Mouse (Mus musculus): Measurements from ENCODE around the gene Hip1r.
A peak's percentile ranks its signal among the peaks of the same experiment; 100 is the strongest.

The Hip1r gene

GRCm38 (mm10) chr5:123995388-123995787 lies 22.0 kb downstream of the Hip1r start:
- no peak for DNase-seq (ENCODE audit: extremely low read depth, insufficient read length, low spot score)

- DNase-seq (ENCODE audit: extremely low read depth, insufficient read length, low spot score), result no peak
Observed at GRCm38 (mm10) chr5:123996194-123996593, 22.8 kb downstream of the Hip1r start.

- DNase-seq (ENCODE audit: extremely low read depth, insufficient read length, low spot score), result no peak
Observed at GRCm38 (mm10) chr5:123996695-123997094, 23.3 kb downstream of the Hip1r start.

- DNase-seq (ENCODE audit: extremely low read depth, insufficient read length, low spot score), result no peak
Observed at GRCm38 (mm10) chr5:123997211-123997751, 23.9 kb downstream of the Hip1r start.

GRCm38 (mm10) chr5:123997811-123998210 lies 24.4 kb downstream of the Hip1r start:
- no peak for DNase-seq (ENCODE audit: extremely low read depth, insufficient read length, low spot score)

GRCm38 (mm10) chr5:123998370-123998769 lies 24.9 kb downstream of the Hip1r start:
- no peak for DNase-seq (ENCODE audit: extremely low read depth, insufficient read length, low spot score)

- peak; percentile 72 for DNase-seq (ENCODE audit: extremely low read depth, insufficient read length, low spot score)
Observed at GRCm38 (mm10) chr5:124000824-124001223, 27.4 kb downstream of the Hip1r start.

- no peak for DNase-seq (ENCODE audit: extremely low read depth, insufficient read length, low spot score)
Observed at GRCm38 (mm10) chr5:124001274-124001673, 27.8 kb downstream of the Hip1r start.

GRCm38 (mm10) chr5:124002876-124003275 lies 29.4 kb downstream of the Hip1r start:
- no peak for DNase-seq (ENCODE audit: extremely low read depth, insufficient read length, low spot score)

- DNase-seq (ENCODE audit: extremely low read depth, insufficient read length, low spot score), result no peak
Observed at GRCm38 (mm10) chr5:124003375-124003774, 29.9 kb downstream of the Hip1r start.

GRCm38 (mm10) chr5:124004356-124005150 lies 31.1 kb downstream of the Hip1r start:
- DNase-seq (ENCODE audit: extremely low read depth, insufficient read length, low spot score), result no peak

GRCm38 (mm10) chr5:124005151-124005500 lies 31.7 kb downstream of the Hip1r start:
- no peak for DNase-seq (ENCODE audit: extremely low read depth, insufficient read length, low spot score)

- DNase-seq (ENCODE audit: extremely low read depth, insufficient read length, low spot score), result no peak
Observed at GRCm38 (mm10) chr5:124005591-124005990, 32.2 kb downstream of the Hip1r start.

- DNase-seq (ENCODE audit: extremely low read depth, insufficient read length, low spot score), result no peak
Observed at GRCm38 (mm10) chr5:124006082-124006873, 32.9 kb downstream of the Hip1r start.

GRCm38 (mm10) chr5:124006891-124007491 lies 33.6 kb downstream of the Hip1r start:
- DNase-seq (ENCODE audit: extremely low read depth, insufficient read length, low spot score), result peak; percentile 98

GRCm38 (mm10) chr5:124010077-124010476 lies 36.6 kb downstream of the Hip1r start:
- no peak for DNase-seq (ENCODE audit: extremely low read depth, insufficient read length, low spot score)

- DNase-seq (ENCODE audit: extremely low read depth, insufficient read length, low spot score), result no peak
Observed at GRCm38 (mm10) chr5:124010910-124011655, 37.7 kb downstream of the Hip1r start.

GRCm38 (mm10) chr5:124011927-124012326 lies 38.5 kb downstream of the Hip1r start:
- no peak for DNase-seq (ENCODE audit: extremely low read depth, insufficient read length, low spot score)

- no peak for DNase-seq (ENCODE audit: extremely low read depth, insufficient read length, low spot score)
Observed at GRCm38 (mm10) chr5:124012885-124013284, 39.5 kb downstream of the Hip1r start.

GRCm38 (mm10) chr5:124013747-124014146 lies 40.3 kb downstream of the Hip1r start:
- no peak for DNase-seq (ENCODE audit: extremely low read depth, insufficient read length, low spot score)

- DNase-seq (ENCODE audit: extremely low read depth, insufficient read length, low spot score), result no peak
Observed at GRCm38 (mm10) chr5:124014180-124014579, 40.8 kb downstream of the Hip1r start.

All from 3134 (cell line).